ENCODE assay signal across 13 mouse cellular contexts in genomic region chr13:60427077-60427476, GRCm38 (mm10).
DNase-seq lines count a peak whose midpoint lies in the region; ATAC-seq and TF ChIP-seq lines count a peak whose summit lies in the region.
"Had no signal": no experiment of that assay in that cellular context is flagged by ENCODE, and none has a peak within 500 bp of the region (broad histone marks: within the 10 kb centered on the region; RNA-seq: fewer than 3 reads in every experiment).

No protein-coding gene starts in this region.

- peak; percentile 75 for DNase-seq in lung, postnatal 0 days (ENCODE audit: low spot score)
- no peak for DNase-seq in lung, postnatal 14 days
- peak; percentile 19 for DNase-seq in kidney, adult 9 months
- DNase-seq in lung, postnatal 25 days (ENCODE audit: low spot score): peak; percentile 8
- DNase-seq in cerebellum, adult 9-10 months: no peak
- DNase-seq in spleen, adult 18-20 months: no peak
- DNase-seq: liver, embryonic 13.5 days; thymus, postnatal 4 days had no signal

- H3K4me3 ChIP-seq in heart, embryonic 14.5 days (ENCODE audit: control insufficient read depth in 1 of 2, insufficient read depth in 1 of 2, low read depth in 1 of 2, low read length in 2 of 2): no peak overlapping the region
- H3K4me3 ChIP-seq in heart, embryonic 11.5 days (ENCODE audit: low read depth, low read length): no peak overlapping the region
- H3K4me3 ChIP-seq in lung, postnatal 0 days (ENCODE audit: low read depth, low read length): no peak overlapping the region
- H3K4me3 ChIP-seq: heart, embryonic 15.5 days; liver, embryonic 13.5 days; midbrain, embryonic 12.5 days had no signal

- no peaks in the 10 kb centered on the region for H3K27me3 ChIP-seq in heart, embryonic 14.5 days (ENCODE audit: control insufficient read depth, insufficient read depth, low read length)
- no peaks in the 10 kb centered on the region for H3K27me3 ChIP-seq in heart, embryonic 11.5 days (ENCODE audit: control insufficient read depth, insufficient read depth, low read length)
- no peaks in the 10 kb centered on the region for H3K27me3 ChIP-seq in lung, postnatal 0 days (replicated peaks; ENCODE audit: insufficient read depth, low read length)
- H3K27me3 ChIP-seq: heart, embryonic 15.5 days; liver, embryonic 13.5 days; midbrain, embryonic 12.5 days had no signal

- no peaks in the 10 kb centered on the region for H3K9me3 ChIP-seq in heart, embryonic 14.5 days (ENCODE audit: control insufficient read depth, low read length)
- no peaks in the 10 kb centered on the region for H3K9me3 ChIP-seq in heart, embryonic 11.5 days (replicated peaks; ENCODE audit: control insufficient read depth, low read length)
- H3K9me3 ChIP-seq in lung, postnatal 0 days (ENCODE audit: low read length): no peaks in the 10 kb centered on the region
- H3K9me3 ChIP-seq: heart, embryonic 15.5 days; liver, embryonic 13.5 days; midbrain, embryonic 12.5 days had no signal

- H3K27ac ChIP-seq in heart, embryonic 14.5 days (replicated peaks in 1 of 2; ENCODE audit: control insufficient read depth in 1 of 2, insufficient read depth in 1 of 2, low read depth in 2 of 2, low read length in 2 of 2): no peak overlapping the region
- no peak overlapping the region for H3K27ac ChIP-seq in heart, embryonic 11.5 days (ENCODE audit: low read depth, low read length)
- no peak overlapping the region for H3K27ac ChIP-seq in lung, postnatal 0 days (ENCODE audit: low read length)
- H3K27ac ChIP-seq: liver, embryonic 13.5 days; midbrain, embryonic 12.5 days had no signal

- TF ChIP-seq EP300 in lung, postnatal 0 days (IDR thresholded peaks at IDR 0.05): peak; percentile 61

- peaks cover 2 to 8% of the 10 kb centered on the region in 2 experiments; a peak in 1 of 4 replicates for H3K4me1 ChIP-seq in heart, embryonic 14.5 days (ENCODE audit: control insufficient read depth in 2 of 2, insufficient read depth in 2 of 2, low read length in 2 of 2)
- H3K4me1 ChIP-seq in heart, embryonic 11.5 days (ENCODE audit: control insufficient read depth, insufficient read depth, low read length): no peaks in the 10 kb centered on the region
- peaks cover 5% of the 10 kb centered on the region; the same call in 1 of the 2 replicates for H3K4me1 ChIP-seq in lung, postnatal 0 days (ENCODE audit: insufficient read depth, low read depth, low read length)
- H3K4me1 ChIP-seq: liver, embryonic 13.5 days had no signal

- WGBS in heart, embryonic 14.5 days: 57% methylated on average over 7 of the region's 7 CpGs
- 56% methylated on average over 7 of the region's 7 CpGs for WGBS in heart, embryonic 11.5 days (ENCODE audit: insufficient replicate concordance)
- 45% methylated on average over 7 of the region's 7 CpGs for WGBS in lung, postnatal 0 days

- H3K4me2 ChIP-seq in heart, embryonic 14.5 days (ENCODE audit: low read length): peak overlapping the region; percentile 22; the same call in 1 of the 2 replicates
- H3K4me2 ChIP-seq in heart, embryonic 11.5 days: no peak overlapping the region
- peak overlapping the region; percentile 37; the same call in 1 of the 2 replicates for H3K4me2 ChIP-seq in lung, postnatal 0 days (replicated peaks; ENCODE audit: low read depth, low read length)
- H3K4me2 ChIP-seq: liver, embryonic 13.5 days had no signal

- ATAC-seq in heart, embryonic 14.5 days (ENCODE audit: insufficient number of reproducible peaks, insufficient read depth, low FRiP score, low read depth): no peak
- ATAC-seq in heart, embryonic 11.5 days (replicated peaks; ENCODE audit: insufficient number of reproducible peaks, low FRiP score, low TSS enrichment): no peak
- peak; percentile 94 for ATAC-seq in lung, postnatal 0 days
- ATAC-seq: intestine, embryonic 16.5 days had no signal

- no peak for TF ChIP-seq CTCF in lung, postnatal 0 days (IDR thresholded peaks at IDR 0.05)

- no peaks in the 10 kb centered on the region for H3K36me3 ChIP-seq in heart, embryonic 14.5 days (ENCODE audit: control insufficient read depth, insufficient read depth, low read length)
- H3K36me3 ChIP-seq in heart, embryonic 11.5 days (ENCODE audit: control insufficient read depth, insufficient read depth, low read length): no peaks in the 10 kb centered on the region
- no peaks in the 10 kb centered on the region for H3K36me3 ChIP-seq in lung, postnatal 0 days (ENCODE audit: insufficient read depth, low read length)
- H3K36me3 ChIP-seq: heart, embryonic 15.5 days; liver, embryonic 13.5 days; midbrain, embryonic 12.5 days had no signal

- no peak overlapping the region for H3K9ac ChIP-seq in heart, embryonic 14.5 days (ENCODE audit: low read length)
- H3K9ac ChIP-seq in heart, embryonic 11.5 days (ENCODE audit: low read depth, low read length): no peak overlapping the region
- no peak overlapping the region for H3K9ac ChIP-seq in lung, postnatal 0 days (replicated peaks; ENCODE audit: low read depth)
- H3K9ac ChIP-seq: heart, embryonic 15.5 days; liver, embryonic 13.5 days; midbrain, embryonic 12.5 days had no signal

Comparison
In these comparisons a context has a peak if more than half of its experiments do, and no peak if none do; other contexts are left out.
1. DNase-seq: peak in lung, postnatal 0 days (single experiment), kidney, adult 9 months (single experiment) and lung, postnatal 25 days (single experiment); none in lung, postnatal 14 days (single experiment), cerebellum, adult 9-10 months (single experiment) and spleen, adult 18-20 months (0 of 2).